Mouse (Mus musculus): ENCODE measurements around the gene Slc39a11. TPM values are rescaled to one million over a fixed set of nuclear protein-coding genes. Genes with fewer than 3 reads are reported as not detected.

The Slc39a11 gene
- 8.8 TPM for polyA plus RNA-seq (2014; fragmentation: Illumina TruSeq; extraction: RNeasy Lipid Tissue Mini Kit (QIAGEN cat#74804); ENCODE audit: low read depth, low replicate concordance)

GRCm38 (mm10) chr11:113649353-113650210 lies at the start of gene Slc39a11:
Gene Slc39a11 (minus strand): TSS chr11:113650079.

GRCm38 (mm10) chr11:113683957-113684706 lies 34.3 kb upstream of the Slc39a11 start, which contains the start of the genes Fam104a and D11Wsu47e:
Gene Fam104a (minus strand): TSS chr11:113684155.
Gene D11Wsu47e (plus strand): TSS chr11:113684412.

GRCm38 (mm10) chr11:113648690-113649352 lies 1.1 kb downstream of the Slc39a11 start, which contains the start of gene Cog1:
Gene Cog1 (plus strand): TSS chr11:113649169.

GRCm38 (mm10) chr11:113618672-113619419 lies 31.0 kb downstream of the Slc39a11 start, which contains the start of gene Sstr2:
Gene Sstr2 (plus strand): TSS chr11:113619342.

Other genes starting within 250 kb of the Slc39a11 start
- gene Sstr2, start 30.7 kb downstream of the Slc39a11 start, polyA plus RNA-seq (2014; fragmentation: Illumina TruSeq; extraction: RNeasy Lipid Tissue Mini Kit (QIAGEN cat#74804); ENCODE audit: low read depth, low replicate concordance): 0.28 TPM
- 1.7 TPM for gene Cog1, start 910 bp downstream of the Slc39a11 start, polyA plus RNA-seq (2014; fragmentation: Illumina TruSeq; extraction: RNeasy Lipid Tissue Mini Kit (QIAGEN cat#74804); ENCODE audit: low read depth, low replicate concordance)
- 9.1 TPM for gene Fam104a, start 34.1 kb upstream of the Slc39a11 start, polyA plus RNA-seq (2014; fragmentation: Illumina TruSeq; extraction: RNeasy Lipid Tissue Mini Kit (QIAGEN cat#74804); ENCODE audit: low read depth, low replicate concordance)
- gene D11Wsu47e, start 34.3 kb upstream of the Slc39a11 start, polyA plus RNA-seq (2014; fragmentation: Illumina TruSeq; extraction: RNeasy Lipid Tissue Mini Kit (QIAGEN cat#74804); ENCODE audit: low read depth, low replicate concordance): 4.4 TPM
- not detected for gene Cpsf4l, start 59.9 kb upstream of the Slc39a11 start, polyA plus RNA-seq (2014; fragmentation: Illumina TruSeq; extraction: RNeasy Lipid Tissue Mini Kit (QIAGEN cat#74804); ENCODE audit: low read depth, low replicate concordance)
- gene Cdc42ep4, start 101.8 kb upstream of the Slc39a11 start, polyA plus RNA-seq (2014; fragmentation: Illumina TruSeq; extraction: RNeasy Lipid Tissue Mini Kit (QIAGEN cat#74804); ENCODE audit: low read depth, low replicate concordance): 1.2 TPM